Mouse (Mus musculus): ENCODE data around the gene Kcnq1.

Kcnq1 gene

DNA sequence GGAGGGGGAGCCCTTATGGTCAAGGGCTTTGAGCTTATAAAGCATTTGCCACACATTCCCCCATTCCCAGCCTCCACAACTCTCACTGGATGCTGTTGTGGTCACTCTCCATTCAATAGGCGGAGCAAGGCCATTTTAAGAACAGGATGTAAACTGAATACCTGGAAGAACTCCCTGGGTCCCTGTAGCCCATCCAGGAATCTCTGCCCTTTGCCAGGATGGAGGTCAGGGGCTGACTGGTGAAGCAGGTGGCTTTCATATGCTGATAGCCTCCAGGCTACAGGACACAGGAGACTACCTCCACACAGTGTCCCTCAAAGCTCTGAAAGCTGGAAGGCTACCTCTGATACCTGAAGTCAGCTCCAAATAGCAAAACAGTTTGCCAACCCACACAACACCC is 326.5 kb downstream of the Kcnq1 start:
- DNase-seq: no peak

DNA sequence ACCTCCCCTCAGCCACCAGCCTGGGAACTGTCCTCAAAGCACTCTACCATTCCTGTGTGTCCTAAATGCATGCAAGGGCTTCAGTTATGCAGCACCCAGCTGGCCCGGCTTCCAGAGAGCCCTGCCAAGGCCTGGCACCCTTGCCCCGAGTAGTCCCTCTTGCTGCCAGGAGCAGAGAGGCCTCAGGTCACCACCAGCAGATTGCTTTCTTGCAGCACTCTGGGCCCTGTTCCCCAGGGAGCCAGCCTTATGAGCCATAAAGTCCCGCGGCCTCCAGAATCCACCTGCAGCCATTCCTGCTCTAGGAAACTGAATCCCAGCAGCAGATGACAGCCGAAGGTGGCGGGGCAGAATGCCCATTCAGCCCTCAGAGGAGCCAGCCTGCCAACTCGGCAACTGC is 327.2 kb downstream of the Kcnq1 start:
- DNase-seq: no peak

DNA sequence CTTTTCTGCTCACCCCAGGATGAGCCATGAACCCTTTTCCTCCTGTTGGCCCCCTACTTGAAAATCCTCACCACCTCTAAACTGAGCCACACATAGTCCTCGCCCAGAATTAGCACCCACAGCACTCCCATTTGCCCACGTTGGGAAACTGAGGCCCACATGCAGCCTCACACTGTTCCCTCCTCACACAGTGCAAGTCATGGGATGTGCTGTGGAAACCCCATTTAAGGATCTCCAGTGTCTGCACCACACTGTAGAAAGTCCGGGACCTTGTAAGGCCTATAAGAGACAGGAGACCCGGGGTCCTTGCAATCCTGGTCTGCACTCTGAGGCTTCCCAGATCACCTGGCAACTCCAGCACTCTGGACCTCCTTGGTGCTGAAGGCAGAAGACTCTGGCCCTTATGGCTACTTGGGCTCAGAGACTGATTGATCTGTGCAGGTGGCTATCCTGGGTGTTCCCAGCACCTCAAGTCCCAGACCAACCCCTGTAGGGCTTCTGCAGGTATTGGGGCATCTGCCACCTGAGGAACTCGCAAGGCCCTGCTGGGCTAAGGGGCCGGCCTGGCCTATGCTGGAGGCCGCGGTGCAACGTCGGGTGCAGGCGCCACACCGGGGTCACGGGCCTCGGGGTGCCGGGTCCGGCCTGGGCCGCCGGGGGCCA is 331.2 kb downstream of the Kcnq1 start:
- DNase-seq: no peak

GRCm38 (mm10) chr7:143437894-143438581 is 331.9 kb downstream of the Kcnq1 start:
- no peak for DNase-seq

- DNase-seq: no peak
Measured at GRCm38 (mm10) chr7:143438965-143439364, 332.8 kb downstream of the Kcnq1 start.

DNA sequence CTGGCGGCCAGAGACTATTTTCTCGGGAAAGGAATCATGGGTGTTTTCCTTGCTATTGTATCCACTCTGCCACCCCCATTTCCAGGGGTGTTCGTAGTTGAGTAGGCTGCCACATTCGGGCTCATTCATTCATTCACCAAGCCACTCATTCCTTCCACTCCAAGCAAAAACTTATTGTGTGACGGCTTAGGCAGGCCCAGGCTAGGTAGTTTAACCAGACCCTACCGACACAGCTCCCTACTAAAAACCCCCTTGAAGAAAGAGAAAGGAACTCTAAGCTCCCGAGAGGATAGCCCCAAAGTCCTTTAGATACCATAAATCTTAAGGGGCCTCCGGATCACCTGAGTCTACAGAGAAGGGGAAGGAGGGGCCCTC is 338.4 kb downstream of the Kcnq1 start:
- no peak for DNase-seq

GRCm38 (mm10) chr7:143444955-143445648 is 338.9 kb downstream of the Kcnq1 start:
- no peak for DNase-seq

- no peak for DNase-seq
Measured at GRCm38 (mm10) chr7:143445651-143446460, 339.7 kb downstream of the Kcnq1 start.

DNA sequence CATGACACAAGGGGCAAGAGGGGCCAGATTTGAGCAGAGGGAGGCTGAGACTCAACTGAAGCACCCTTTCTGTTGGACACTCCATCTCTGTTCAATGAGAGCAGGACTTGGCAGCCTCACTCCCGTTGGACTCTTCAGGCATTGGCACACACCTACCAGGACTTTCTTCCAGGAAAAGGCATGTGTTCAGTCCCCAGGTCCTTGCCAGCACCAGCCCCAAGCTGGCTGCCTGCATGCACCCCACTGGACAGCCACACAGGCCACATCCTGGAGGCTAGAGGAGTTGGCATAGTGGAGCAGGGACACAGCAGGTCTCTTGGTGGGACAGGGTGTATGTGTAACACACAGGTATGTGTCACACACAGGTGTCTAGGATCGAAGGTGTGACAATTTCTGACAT is 341.0 kb downstream of the Kcnq1 start:
- DNase-seq: no peak

DNA sequence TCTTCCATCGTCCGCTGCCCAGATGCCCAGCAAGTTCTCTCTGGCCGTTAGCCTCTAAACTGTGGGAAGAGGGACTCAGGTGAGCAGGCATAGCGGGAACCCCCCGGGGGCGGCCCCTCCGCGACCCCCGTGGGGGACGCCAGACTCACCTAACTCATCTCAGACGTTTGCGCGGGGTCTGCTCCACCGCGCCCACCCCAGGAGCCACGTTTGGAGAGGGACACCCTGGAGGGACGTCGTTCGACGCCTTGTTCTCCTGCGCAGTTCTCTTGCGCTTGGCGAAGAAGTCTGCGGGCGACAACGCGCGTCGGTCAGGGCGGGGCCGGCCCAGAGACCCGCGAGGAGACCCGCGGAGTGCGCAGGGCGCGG is 352.8 kb downstream of the Kcnq1 start:
- DNase-seq: no peak

DNA sequence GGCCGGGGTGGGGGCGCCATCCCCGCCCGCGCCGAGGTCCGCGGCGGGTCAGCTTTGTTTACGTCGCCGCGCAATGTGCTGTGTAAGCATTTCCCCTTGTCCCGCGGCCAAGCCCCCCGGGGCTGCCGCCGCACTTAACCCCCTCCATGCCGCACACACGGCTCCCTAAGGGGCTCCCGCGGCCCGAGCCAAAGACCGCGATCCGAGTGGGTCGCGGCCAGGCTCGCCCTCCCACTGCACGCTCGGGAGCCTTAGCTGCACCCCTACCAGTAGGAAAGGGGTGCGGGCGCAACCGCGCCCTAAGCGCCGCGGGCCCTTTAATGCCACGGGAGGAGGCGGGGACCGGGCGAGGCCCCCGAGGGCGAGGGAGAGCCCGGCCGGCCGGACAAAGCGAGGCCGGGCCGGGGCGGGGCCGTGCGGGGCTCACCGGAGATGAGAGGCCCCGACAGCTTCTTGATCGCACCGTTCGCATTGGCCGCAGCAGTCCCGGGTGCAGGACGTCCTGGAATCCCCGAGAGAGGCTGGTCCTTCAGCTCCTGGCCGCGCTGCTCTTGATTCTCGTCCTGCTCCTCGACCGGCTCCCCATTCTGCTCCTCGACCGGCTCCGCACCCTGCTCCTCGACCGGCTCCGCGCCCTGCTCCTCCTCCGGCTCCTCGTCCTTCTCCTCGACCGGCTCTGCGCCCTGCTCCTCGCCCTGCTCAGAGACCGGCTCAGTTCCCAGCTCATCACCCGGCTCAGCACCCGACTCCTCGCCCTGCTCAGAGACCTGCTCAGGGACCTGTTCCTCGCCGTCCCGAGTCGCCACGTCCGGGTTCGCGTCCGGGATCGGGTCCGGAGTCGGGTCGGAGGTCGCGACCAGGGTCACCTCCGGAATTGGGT is 353.4 kb downstream of the Kcnq1 start:
- no peak for DNase-seq

GRCm38 (mm10) chr7:143460217-143460834 is 354.2 kb downstream of the Kcnq1 start:
- no peak for DNase-seq

DNA sequence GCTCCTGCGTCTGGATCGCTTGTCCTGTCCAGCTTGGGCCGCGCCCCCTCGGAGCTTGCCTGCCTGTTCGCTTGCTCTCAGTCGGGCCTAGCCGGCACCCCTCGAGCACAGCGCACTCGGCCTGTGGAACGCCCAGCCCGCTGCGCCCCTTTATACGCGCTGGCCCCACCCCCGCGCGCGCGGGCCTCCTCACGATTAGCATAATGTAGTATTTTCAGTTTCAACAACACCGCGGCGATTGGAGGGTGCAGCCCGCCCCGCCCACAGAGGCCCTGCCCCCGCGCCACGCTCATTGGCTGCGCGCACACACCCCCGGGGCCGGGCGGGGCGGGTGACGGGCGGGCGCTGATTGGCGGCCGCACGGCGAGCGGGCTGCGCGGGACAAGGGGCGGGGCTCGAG is 354.7 kb downstream of the Kcnq1 start, which contains the start of gene Cdkn1c:
Gene Cdkn1c (minus strand): TSS at position 177 of the 400 bp plus-strand sequence.
- DNase-seq: peak; percentile 89

DNA sequence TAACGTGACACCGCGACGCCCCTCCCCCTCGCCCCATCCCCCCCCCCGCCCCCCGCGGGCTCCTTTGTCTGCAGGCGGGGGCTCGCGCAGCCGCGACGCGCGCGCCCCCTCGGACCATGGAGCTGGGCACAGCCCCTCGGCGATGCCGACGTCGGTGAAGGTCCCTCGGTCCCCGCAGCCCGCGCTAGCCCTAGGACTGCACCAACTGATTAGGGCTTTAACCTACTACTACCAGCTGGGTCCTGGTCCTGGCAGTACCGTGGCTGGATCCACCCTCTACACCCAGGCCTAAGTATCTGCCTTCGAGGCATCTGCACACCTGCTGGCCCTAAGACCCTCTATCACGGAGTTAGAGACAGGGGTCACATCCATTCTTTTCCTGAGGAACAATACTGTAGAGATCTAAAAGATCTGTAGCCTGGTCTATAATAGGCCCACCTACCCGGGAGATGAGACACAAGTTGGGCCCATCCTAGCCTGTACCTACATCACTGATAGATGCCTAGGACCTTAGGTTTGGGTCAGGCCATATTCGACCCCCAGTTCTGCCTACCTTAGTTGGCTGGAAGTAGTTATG is 355.2 kb downstream of the Kcnq1 start:
- no peak for DNase-seq

- DNase-seq: no peak
Measured at GRCm38 (mm10) chr7:143461920-143462319, 355.8 kb downstream of the Kcnq1 start.

DNA sequence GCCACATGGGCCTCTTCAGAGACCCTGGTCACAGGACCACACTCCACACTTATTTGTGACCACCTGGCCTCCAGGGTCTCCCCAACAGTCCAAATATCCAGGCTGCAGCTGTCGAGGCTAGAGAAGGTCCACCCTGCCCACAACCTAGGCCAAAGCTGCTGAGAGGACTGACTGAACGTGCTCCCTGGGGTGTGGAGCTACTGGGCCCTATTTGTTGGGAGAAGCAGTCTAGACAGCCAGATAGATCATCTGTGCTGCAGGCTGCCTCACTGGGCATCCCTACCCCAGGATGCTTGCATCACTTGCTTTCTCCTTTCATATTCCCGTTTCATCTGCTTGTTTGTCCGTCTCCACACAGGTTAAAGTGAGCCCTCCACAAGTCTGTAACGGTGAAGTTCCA is 356.4 kb downstream of the Kcnq1 start:
- DNase-seq: no peak

DNA sequence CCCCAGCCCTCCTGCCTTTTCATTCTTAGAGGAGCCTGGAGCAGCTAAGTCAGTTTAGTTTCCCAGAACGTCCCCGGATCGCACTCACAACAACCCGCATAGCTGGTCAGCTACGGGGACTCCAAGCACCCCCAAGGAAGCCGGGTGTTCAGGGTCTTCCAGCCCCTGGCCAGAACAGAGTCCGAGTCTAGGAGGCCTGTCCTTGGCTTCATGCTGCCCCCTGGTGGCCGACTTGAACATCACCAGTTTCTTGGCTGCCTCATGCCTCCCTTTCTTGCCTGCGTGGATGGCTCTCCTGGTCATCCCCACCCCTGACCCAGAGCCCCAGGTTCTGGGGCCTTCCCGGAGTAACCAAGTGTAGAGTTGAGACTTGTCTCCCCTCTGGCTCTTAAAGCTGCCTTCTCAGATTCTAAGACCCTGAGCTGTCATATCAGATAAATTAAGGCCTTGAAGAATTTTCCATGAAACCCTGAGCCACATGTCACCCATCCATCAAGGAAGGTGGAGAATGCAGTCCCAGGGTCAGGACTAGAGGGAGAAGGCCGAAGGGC is 357.8 kb downstream of the Kcnq1 start:
- no peak for DNase-seq

DNA sequence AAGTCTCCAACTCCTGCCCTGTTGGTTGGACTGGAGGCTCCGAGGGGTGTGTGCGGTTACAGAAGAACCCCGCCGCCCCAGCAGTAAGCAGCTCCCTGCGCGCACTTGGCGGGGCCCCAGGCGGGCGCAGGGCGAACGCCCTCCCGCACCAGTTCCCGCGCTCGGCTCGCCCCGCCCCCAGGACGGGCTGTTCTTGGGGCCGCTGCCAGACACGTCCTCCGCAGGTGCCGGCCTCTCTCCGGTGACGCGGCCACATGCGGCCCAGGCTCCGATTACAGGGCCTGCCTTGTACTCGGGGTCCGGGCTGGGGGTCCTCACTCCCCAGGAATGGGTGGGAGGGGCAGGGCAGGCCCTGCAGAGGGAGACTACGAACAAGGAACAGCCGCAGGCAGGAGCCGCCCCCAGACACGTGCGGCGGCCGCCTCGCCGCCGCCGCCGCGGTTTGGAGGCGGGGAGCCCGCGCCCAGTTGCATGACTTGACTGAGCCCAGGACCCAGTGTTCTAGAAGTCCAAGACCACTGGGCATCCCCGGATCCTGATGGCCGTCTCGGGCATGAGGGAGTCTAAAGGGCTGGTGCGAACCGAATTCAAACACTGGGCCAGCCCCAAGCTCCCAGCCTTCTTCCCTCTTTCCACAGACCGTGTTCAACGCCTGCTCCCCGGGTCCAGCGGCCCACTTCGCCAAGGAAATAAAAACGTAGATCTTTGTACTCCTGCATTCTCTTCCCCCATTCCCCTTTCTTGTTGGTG is 358.8 kb downstream of the Kcnq1 start:
- no peak for DNase-seq

DNA sequence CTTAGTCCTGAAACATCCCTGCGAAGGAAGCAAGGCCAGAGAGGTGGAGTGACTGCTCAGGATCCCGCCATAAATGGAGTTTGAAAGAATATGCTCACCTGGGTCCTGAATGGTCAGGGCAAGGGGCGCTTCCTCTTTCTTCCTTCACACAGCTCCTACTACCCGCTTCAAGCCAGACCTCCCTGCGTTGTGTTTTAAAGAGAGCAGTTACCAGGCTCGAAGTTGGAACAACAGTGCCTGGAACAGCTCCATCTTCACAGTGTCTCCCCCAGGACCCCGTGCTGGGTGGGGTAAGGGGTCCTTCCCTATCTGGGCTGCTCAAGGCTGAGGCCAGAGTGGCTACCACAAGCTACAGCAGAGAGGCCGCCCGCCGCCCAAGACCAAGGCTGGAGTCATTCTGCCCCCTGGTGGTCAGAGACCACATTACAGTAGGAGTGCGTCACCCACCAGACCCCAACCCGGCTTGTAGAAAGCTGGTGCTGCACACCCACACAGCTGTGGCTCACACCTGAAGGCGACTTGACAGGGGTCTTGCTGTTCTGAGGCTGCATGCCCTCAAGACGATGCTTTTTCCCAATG is 360.0 kb downstream of the Kcnq1 start:
- peak; percentile 52 for DNase-seq

GRCm38 (mm10) chr7:143467714-143468113 is 361.6 kb downstream of the Kcnq1 start:
- DNase-seq: no peak

Data from layer of hippocampus, adult 9-11 months (tissue).